Mouse (Mus musculus): Measurements from ENCODE around the gene Nelfb. TPM values are rescaled to one million over a fixed set of nuclear protein-coding genes. Genes with fewer than 3 reads are reported as not detected.

The Nelfb gene
- total and polyA plus RNA-seq, 2 experiments, result 18.4 to 27.5 TPM

DNA sequence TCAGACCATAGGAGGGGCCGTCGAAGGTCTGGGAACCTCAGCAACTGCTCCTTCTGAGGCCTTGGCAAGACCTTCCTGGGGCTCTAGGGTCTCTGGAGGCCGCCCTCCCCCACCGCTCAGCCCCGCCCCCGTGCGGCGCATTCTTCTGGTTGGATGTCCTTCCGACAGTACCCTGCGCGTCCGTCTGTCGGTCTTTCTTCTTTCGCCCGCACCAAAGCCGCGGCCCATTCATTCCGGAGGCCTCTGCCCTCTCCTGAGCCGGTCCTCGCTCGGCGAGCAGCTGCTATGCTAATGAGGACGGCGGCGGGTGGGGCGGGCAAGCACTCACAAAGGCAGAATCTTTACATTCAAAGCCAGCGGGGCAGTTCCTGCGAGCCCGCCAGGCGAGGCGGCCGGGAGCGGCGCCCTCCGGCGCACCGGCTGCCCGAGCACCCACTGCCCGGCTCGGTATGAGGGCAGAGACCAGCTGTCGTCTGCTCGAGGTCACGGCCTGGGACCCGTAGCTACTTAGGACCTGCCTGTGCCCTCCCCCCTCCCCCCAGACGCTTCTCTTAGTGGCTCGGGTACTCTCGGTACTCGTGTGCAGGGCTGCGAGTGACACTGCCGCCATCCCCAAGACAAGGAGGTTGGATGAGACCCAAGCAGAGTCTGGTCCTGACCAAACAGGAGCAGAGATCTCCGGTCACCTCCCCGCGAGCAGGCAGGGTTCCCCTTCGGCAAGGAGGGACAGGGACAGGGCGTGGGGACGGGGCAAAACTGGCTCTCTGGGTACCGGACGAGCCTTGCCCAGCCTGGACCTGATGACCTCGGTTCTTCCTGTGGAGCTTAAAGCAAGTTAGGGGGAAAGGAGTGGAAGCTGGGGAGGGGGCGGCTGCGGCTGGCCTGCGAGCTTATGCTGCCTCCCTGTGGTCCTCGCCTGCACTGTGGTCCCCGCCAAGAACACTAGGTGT is 25.4 kb downstream of the Nelfb start:
- no peaks in the 10 kb centered on the region for H3K79me2 ChIP-seq (ENCODE audit: control insufficient read depth, insufficient read depth, low read length)
- H3K4me3 ChIP-seq (ENCODE audit: insufficient read depth, low read depth, low read length), result peak overlapping the region; percentile 34; the same call in 1 of the 2 replicates
- no peak for TF ChIP-seq POLR2A (IDR thresholded peaks at IDR 0.05; ENCODE audit: extremely low read depth, insufficient read depth, low read length)
- peak; percentile 41 for TF ChIP-seq CTCF (IDR thresholded peaks at IDR 0.05; ENCODE audit: low read depth, low read length)
- WGBS, result 7% methylated on average over 64 of the region's 64 CpGs
- DNase-seq (ENCODE audit: extremely low read depth, low read depth, low spot score), result no peak
- H3K36me3 ChIP-seq (ENCODE audit: control insufficient read depth, insufficient read depth, low read length), result no peaks in the 10 kb centered on the region
- H3K27me3 ChIP-seq (ENCODE audit: control insufficient read depth, insufficient read depth, low read length), result peaks cover 2% of the 10 kb centered on the region
- peak overlapping the region; percentile 45 for H3K9ac ChIP-seq (ENCODE audit: low read depth, low read length)
- no peaks in the 10 kb centered on the region for H3K4me1 ChIP-seq (ENCODE audit: control insufficient read depth, insufficient read depth, low read length)
- H3K27ac ChIP-seq (replicated peaks; ENCODE audit: insufficient read depth, low read depth, low read length), result no peak overlapping the region

DNA sequence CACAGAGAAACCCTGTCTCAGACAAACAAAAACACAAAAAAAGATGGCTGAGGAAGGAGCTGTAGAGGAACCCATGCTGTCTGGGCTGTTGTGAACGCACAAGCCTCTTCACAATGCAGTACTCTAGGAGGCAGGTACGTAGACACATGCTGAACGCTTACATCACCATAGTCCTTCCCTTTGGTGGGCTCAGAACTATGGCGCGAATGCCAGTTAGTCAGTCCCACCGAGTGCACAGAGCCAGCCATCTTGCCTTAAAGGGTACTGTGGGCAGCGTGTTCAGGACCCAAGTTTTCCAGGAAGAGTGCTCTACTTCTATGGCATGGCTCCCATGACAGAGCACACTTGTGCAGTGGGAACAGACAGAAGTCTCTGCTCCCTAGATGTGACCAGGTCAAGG is 26.8 kb downstream of the Nelfb start:
- 94% methylated on average over 7 of the region's 7 CpGs for WGBS
- Histone ChIP-seq H3K27ac (replicated peaks; ENCODE audit: insufficient read depth, low read depth, low read length) (no peak overlapping the region), H3K36me3 (ENCODE audit: control insufficient read depth, insufficient read depth, low read length) (no peaks in the 10 kb centered on the region), H3K27me3 (ENCODE audit: control insufficient read depth, insufficient read depth, low read length) (peaks cover 5% of the 10 kb centered on the region), H3K9ac (ENCODE audit: low read depth, low read length) (no peak overlapping the region), H3K4me1 (ENCODE audit: control insufficient read depth, insufficient read depth, low read length) (no peaks in the 10 kb centered on the region), H3K79me2 (ENCODE audit: control insufficient read depth, insufficient read depth, low read length) (no peaks in the 10 kb centered on the region), H3K4me3 (ENCODE audit: insufficient read depth, low read depth, low read length) (no peak overlapping the region)
- DNase-seq (ENCODE audit: extremely low read depth, low read depth, low spot score), result no peak
- no peak for TF ChIP-seq CTCF (IDR thresholded peaks at IDR 0.05; ENCODE audit: low read depth, low read length)
- TF ChIP-seq POLR2A (IDR thresholded peaks at IDR 0.05; ENCODE audit: extremely low read depth, insufficient read depth, low read length), result no peak

DNA sequence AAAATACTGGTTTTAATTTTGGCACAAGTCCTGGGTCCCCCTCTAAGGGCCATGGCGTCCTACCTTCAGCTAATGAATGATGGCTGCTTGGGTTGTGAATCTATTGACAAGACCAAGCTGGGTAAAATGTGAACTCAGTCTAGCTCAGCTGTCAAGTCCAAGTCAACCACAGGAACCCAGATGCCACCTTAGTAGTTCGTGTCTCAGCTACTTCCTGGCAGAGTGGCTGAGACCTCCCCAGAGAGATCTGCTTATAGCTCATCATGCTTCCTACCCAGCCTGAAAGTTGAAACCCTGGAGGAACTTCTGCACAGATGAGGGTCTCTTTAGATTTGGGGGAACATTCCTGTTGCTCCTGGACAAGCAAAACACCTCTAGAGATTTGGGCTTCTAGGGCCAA is 28.0 kb downstream of the Nelfb start:
- H3K4me1 ChIP-seq (ENCODE audit: control insufficient read depth, insufficient read depth, low read length), result no peaks in the 10 kb centered on the region
- no peaks in the 10 kb centered on the region for H3K36me3 ChIP-seq (ENCODE audit: control insufficient read depth, insufficient read depth, low read length)
- no peak overlapping the region for H3K4me3 ChIP-seq (ENCODE audit: insufficient read depth, low read depth, low read length)
- peaks cover 5% of the 10 kb centered on the region for H3K27me3 ChIP-seq (ENCODE audit: control insufficient read depth, insufficient read depth, low read length)
- H3K27ac ChIP-seq (replicated peaks; ENCODE audit: insufficient read depth, low read depth, low read length), result no peak overlapping the region
- 83% methylated on average over 2 of the region's 2 CpGs for WGBS
- no peak overlapping the region for H3K9ac ChIP-seq (ENCODE audit: low read depth, low read length)
- no peak for TF ChIP-seq POLR2A (IDR thresholded peaks at IDR 0.05; ENCODE audit: extremely low read depth, insufficient read depth, low read length)
- TF ChIP-seq CTCF (IDR thresholded peaks at IDR 0.05; ENCODE audit: low read depth, low read length), result no peak
- no peak for DNase-seq (ENCODE audit: extremely low read depth, low read depth, low spot score)
- no peaks in the 10 kb centered on the region for H3K79me2 ChIP-seq (ENCODE audit: control insufficient read depth, insufficient read depth, low read length)

DNA sequence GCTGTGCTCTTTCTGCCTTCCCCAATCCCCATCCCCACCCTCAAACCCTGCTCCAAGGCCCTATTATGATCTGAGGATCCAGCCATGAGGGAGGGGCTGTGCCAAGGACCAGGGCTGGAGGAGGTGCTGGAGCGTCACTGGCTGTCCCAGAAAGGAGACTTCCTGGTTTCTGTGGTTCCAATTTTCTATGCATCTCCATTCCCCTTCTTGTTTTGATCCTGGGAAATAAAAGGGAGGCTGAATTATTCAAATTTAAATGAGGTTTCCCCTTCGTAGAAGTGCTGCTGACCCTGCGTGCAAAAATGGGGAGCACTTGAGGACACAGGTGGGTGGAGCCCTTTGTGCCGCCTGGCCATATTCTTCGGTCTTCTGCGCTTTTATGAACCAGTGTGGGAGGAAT is 28.6 kb downstream of the Nelfb start:
- Histone ChIP-seq H3K27ac (replicated peaks; ENCODE audit: insufficient read depth, low read depth, low read length) (no peak overlapping the region), H3K27me3 (ENCODE audit: control insufficient read depth, insufficient read depth, low read length) (peaks cover 5% of the 10 kb centered on the region), H3K9ac (ENCODE audit: low read depth, low read length) (no peak overlapping the region), H3K79me2 (ENCODE audit: control insufficient read depth, insufficient read depth, low read length) (no peaks in the 10 kb centered on the region), H3K4me1 (ENCODE audit: control insufficient read depth, insufficient read depth, low read length) (no peaks in the 10 kb centered on the region), H3K4me3 (ENCODE audit: insufficient read depth, low read depth, low read length) (0 out of 2 replicates have a peak overlapping the region, but pooled peaks have one; percentile 6), H3K36me3 (ENCODE audit: control insufficient read depth, insufficient read depth, low read length) (no peaks in the 10 kb centered on the region)
- 68% methylated on average over 6 of the region's 6 CpGs for WGBS
- DNase-seq (ENCODE audit: extremely low read depth, low read depth, low spot score), result no peak
- TF ChIP-seq CTCF (IDR thresholded peaks at IDR 0.05; ENCODE audit: low read depth, low read length), result no peak
- TF ChIP-seq POLR2A (IDR thresholded peaks at IDR 0.05; ENCODE audit: extremely low read depth, insufficient read depth, low read length), result no peak

DNA sequence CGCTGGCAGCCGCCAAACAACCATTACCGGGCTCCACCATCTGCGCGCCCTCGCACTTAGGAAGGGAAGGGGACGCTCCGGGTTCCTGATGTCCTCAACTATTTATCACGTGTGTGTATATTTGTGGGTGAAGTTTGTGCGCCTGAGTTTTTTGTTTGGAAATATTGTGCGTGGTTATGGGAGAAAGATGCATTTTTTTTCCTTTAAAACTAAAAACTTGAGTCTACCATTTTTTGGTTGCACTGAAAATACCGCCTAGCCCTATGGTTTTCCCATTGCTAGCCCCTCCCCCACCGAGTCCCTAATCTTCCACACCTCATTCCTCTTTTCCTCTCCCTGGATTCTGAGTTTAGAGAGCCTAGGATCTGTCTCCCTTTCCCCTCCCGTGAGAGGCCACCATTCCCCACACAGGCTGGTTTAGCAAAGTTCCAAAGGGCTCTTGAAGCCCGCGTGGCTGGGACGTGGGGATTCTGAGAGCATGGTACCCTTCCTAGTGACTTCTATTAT is 29.3 kb downstream of the Nelfb start:
- WGBS, result 5% methylated on average over 17 of the region's 17 CpGs
- no peaks in the 10 kb centered on the region for H3K4me1 ChIP-seq (ENCODE audit: control insufficient read depth, insufficient read depth, low read length)
- H3K9ac ChIP-seq (ENCODE audit: low read depth, low read length), result peak overlapping the region; percentile 15; the same call in 1 of the 2 replicates
- no peaks in the 10 kb centered on the region for H3K79me2 ChIP-seq (ENCODE audit: control insufficient read depth, insufficient read depth, low read length)
- peaks cover 5% of the 10 kb centered on the region for H3K27me3 ChIP-seq (ENCODE audit: control insufficient read depth, insufficient read depth, low read length)
- TF ChIP-seq CTCF (IDR thresholded peaks at IDR 0.05; ENCODE audit: low read depth, low read length), result no peak
- TF ChIP-seq POLR2A (IDR thresholded peaks at IDR 0.05; ENCODE audit: extremely low read depth, insufficient read depth, low read length), result no peak
- peak overlapping the region; percentile 63; the same call in 1 of the 2 replicates for H3K4me3 ChIP-seq (ENCODE audit: insufficient read depth, low read depth, low read length)
- no peak for DNase-seq (ENCODE audit: extremely low read depth, low read depth, low spot score)
- H3K36me3 ChIP-seq (ENCODE audit: control insufficient read depth, insufficient read depth, low read length), result no peaks in the 10 kb centered on the region
- no peak overlapping the region for H3K27ac ChIP-seq (replicated peaks; ENCODE audit: insufficient read depth, low read depth, low read length)

Data from liver, adult 2 months (tissue).